Mouse (Mus musculus) embryo, embryonic 10.5 days (tissue): ENCODE measurements around the gene Eif4g2.

ENCODE experiments used
- DNase-seq: peaks from one replicate; pipeline ENCODE4 v3.0.0-alpha.2; 2015; ENCODE audit warnings: low spot score

Eif4g2 gene

GRCm38 (mm10) chr7:111069439-111070166 is 13.2 kb downstream of the Eif4g2 start:
- DNase-seq, result peak; percentile 27

DNA sequence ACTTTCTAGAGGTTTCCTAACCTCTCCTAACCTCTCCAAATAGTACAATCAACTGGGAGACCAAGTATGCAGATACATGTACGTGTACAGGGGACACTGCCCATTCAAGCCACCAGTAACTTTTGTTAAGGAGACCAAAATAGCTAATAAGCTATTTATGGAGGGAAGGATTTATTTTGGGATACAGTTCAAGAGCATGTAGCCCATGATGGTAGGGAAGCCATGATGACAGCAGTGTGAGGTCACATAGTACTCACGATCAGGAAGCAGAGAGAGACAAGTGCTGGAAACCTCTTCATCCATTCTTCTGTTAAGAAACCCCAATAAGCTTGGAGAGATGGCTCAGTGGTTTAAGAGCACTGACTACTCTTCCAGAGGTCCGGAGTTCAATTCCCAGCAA is 14.6 kb downstream of the Eif4g2 start:
- no peak for DNase-seq

DNA sequence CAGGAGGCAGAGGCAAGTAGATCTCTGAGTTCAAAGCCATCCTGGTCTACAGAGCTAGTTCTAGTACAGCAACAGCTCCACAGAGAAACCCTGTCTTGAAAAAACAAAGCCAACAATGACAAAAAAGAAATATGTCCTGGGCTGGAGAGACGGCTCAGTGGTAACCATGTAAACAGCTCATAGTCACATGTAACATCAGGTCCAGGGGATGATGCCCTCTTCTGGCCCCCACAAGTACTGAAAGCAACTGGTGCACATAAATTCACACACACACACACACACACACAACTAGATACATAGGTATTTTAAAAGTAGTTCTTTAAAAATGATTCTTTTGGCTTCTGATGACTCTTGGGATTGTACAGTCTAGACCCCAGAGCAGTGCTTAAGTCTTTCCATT is 19.9 kb downstream of the Eif4g2 start:
- DNase-seq, result no peak

DNA sequence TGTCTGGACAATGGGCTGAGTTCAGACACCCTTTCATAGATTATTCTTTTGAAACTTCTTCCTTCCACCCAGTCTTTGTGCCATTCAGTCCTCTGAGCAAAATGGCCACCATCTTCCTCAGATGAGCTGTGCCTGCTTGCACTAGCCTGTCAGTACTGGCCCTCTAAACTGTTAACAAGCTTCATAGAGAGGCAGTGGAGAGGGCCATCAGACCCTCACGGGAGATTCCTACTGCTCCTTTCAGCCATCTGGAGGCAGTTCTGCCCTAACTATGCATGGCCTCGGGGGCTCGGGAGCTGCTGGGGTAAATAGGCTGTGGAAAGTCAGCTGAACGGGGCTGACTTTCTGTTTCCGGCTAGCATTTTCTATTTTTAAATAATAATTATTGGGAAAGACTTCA is 23.3 kb downstream of the Eif4g2 start:
- no peak for DNase-seq

GRCm38 (mm10) chr7:111055984-111056657 is 26.7 kb downstream of the Eif4g2 start:
- no peak for DNase-seq

DNA sequence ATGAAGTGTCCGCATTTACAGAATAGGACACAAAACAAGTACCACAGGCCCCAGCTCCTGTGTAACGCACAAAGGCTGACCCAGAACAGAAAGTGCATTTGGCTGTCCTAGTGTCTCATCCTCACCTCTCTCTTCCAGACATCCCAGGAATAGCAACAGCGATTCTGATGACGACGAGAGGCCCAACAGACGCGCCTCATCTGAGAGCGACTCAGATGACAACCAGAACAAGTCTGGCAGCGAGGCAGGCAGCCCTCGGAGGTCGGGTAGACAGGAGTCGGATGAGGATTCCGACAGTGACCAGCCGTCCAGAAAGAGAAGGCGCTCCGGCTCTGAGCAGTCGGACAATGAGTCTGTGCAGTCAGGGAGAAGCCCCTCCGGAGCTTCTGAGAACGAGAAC is 27.6 kb downstream of the Eif4g2 start:
- no peak for DNase-seq

DNA sequence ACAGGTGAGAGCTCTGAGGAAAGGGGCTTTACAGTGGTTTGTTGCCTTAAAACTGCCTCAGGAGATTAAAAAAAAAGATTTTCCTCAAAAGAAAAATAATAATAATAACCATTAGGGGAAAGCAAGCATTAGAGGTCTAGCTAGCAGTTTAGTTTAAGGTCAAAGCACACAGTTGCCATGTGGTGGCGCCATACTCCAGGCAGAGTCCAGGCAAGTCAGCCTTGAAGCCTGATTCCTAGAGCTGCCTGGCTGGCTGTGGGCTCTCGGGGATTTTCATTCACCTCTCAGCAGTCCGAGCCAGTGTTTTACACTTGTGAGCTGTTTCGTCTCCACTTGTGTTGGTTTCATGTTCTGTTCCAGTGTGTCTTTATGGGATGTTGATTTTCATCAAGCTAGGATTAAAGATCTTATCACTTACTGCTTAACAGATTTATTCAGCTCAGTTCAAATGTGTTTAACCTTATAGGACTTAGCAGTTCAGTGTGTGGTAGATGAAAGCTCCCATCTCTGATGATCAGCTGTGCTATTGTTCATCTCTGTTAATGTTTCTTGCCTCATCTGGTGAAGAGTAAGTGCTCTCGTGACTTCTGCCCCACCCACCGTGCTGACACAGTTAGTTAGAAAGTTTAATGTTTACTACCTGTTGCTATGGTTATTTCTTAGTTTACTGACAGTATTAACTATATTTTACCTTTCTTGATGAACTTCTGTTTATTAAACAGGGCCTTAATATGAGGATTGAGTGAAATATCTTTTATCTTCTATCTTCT is 33.0 kb downstream of the Eif4g2 start:
- peak; percentile 72 for DNase-seq

- no peak for DNase-seq
Observed at GRCm38 (mm10) chr7:111048920-111049319, 33.9 kb downstream of the Eif4g2 start.

- no peak for DNase-seq
Observed at GRCm38 (mm10) chr7:111029046-111029553, 53.7 kb downstream of the Eif4g2 start.

- DNase-seq, result peak; percentile 94
Observed at GRCm38 (mm10) chr7:111028281-111029045, 54.4 kb downstream of the Eif4g2 start, which contains the start of gene Ctr9. Ctr9 (plus strand) TSS chr7:111028951.

- DNase-seq, result no peak
Observed at GRCm38 (mm10) chr7:111024912-111025311, 57.9 kb downstream of the Eif4g2 start.

- DNase-seq, result peak; percentile 52
Observed at GRCm38 (mm10) chr7:111024068-111024594, 58.7 kb downstream of the Eif4g2 start.

- DNase-seq, result no peak
Observed at GRCm38 (mm10) chr7:111020814-111021213, 62.0 kb downstream of the Eif4g2 start.
